Mouse (Mus musculus): ENCODE measurements around the gene Cer1. TPM values are rescaled to one million over a fixed set of nuclear protein-coding genes. Genes with fewer than 3 reads are reported as not detected.

Gene Cer1
- polyA plus RNA-seq, 1 experiment from 2014 or later = not detected

DNA sequence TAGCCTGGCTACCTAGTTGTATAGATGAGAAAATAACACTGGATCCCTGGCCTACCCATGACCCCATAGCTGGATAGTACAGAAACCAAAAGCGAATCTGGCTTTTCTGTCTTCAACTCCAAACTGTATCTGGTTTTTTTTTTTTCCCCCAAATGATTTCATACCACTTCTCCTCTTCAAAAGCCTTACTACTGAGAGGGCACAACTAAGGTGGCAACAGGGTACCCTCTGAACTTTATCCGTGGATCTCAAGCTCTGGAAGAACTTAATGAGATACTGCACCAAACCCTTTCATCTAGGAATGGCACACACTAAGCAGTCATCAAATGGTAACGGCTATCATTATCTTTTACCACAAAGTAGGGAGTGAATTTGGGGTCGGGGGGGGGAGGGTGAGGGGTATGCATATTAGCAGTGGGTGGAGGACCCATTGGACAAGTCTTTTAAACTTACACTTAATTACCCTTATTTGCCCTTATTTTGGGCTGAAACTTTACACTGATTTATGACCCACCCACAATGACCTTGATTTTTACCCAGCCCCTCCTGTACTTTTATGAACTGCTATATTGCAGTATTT is 26.4 kb downstream of the Cer1 start:
- no peak for ATAC-seq (replicated peaks; ENCODE audit: insufficient number of reproducible peaks, low FRiP score, low TSS enrichment)
- H3K36me3 ChIP-seq (ENCODE audit: control insufficient read depth, insufficient read depth, low read length) = no peaks in the 10 kb centered on the region; the same call in 1 of the 2 replicates
- no peak overlapping the region for H3K27ac ChIP-seq (ENCODE audit: low read depth, low read length)

GRCm38 (mm10) chr4:82856986-82857385 is 28.0 kb downstream of the Cer1 start:
- Histone ChIP-seq H3K4me3 (ENCODE audit: low read depth, low read length) (no peak overlapping the region), H3K27ac (ENCODE audit: low read depth, low read length) (no peak overlapping the region), H3K9me3 (replicated peaks; ENCODE audit: control insufficient read depth, low read length) (no peaks in the 10 kb centered on the region), H3K4me1 (ENCODE audit: control insufficient read depth, insufficient read depth, low read length) (0 out of 2 replicates have a peak, but pooled peaks cover 4% of the 10 kb centered on the region), H3K36me3 (ENCODE audit: control insufficient read depth, insufficient read depth, low read length) (no peaks in the 10 kb centered on the region; the same call in 1 of the 2 replicates), H3K27me3 (ENCODE audit: control insufficient read depth, insufficient read depth, low read length) (no peaks in the 10 kb centered on the region), H3K4me2 (no peak overlapping the region), H3K9ac (ENCODE audit: low read depth, low read length) (no peak overlapping the region)
- no peak for ATAC-seq (replicated peaks; ENCODE audit: insufficient number of reproducible peaks, low FRiP score, low TSS enrichment)
- 83% methylated on average over 3 of the region's 3 CpGs for WGBS (ENCODE audit: insufficient replicate concordance)

More for the DNA sequence above, 26.4 kb downstream of the Cer1 start:
- Histone ChIP-seq H3K27me3 (ENCODE audit: control insufficient read depth, insufficient read depth, low read length) (no peaks in the 10 kb centered on the region), H3K4me2 (peak overlapping the region; percentile 89), H3K4me3 (ENCODE audit: low read depth, low read length) (peak overlapping the region; percentile 92), H3K9ac (ENCODE audit: low read depth, low read length) (peak overlapping the region; percentile 95), H3K9me3 (replicated peaks; ENCODE audit: control insufficient read depth, low read length) (no peaks in the 10 kb centered on the region), H3K4me1 (ENCODE audit: control insufficient read depth, insufficient read depth, low read length) (0 out of 2 replicates have a peak, but pooled peaks cover 4% of the 10 kb centered on the region)
- 28% methylated on average over 4 of the region's 4 CpGs for WGBS (ENCODE audit: insufficient replicate concordance)

DNA sequence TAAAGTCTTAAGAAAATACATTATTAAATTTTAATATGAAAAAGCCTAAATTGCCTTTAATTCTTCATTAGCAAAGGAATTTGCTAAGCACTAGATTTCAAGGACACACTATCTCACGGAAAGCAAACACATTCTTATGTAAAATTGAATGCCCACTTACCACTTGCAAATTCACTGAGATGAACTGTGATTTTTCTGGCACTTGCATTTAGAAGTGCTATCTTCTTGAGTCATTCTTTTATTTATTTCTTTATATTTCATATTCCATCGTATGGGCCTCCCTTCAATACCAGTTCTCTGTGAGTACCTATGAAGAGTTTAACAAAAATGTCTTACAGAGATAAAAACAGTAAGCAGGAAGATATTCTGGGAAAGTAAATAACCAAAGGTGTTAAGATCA is 31.1 kb downstream of the Cer1 start:
- WGBS (ENCODE audit: insufficient replicate concordance) = 84% methylated on average over 2 of the region's 2 CpGs
- H3K36me3 ChIP-seq (ENCODE audit: control insufficient read depth, insufficient read depth, low read length) = no peaks in the 10 kb centered on the region; the same call in 1 of the 2 replicates
- H3K27me3 ChIP-seq (ENCODE audit: control insufficient read depth, insufficient read depth, low read length) = no peaks in the 10 kb centered on the region
- no peak overlapping the region for H3K9ac ChIP-seq (ENCODE audit: low read depth, low read length)
- no peak for ATAC-seq (replicated peaks; ENCODE audit: insufficient number of reproducible peaks, low FRiP score, low TSS enrichment)
- no peaks in the 10 kb centered on the region for H3K9me3 ChIP-seq (replicated peaks; ENCODE audit: control insufficient read depth, low read length)
- H3K4me2 ChIP-seq = no peak overlapping the region
- peaks cover 16% of the 10 kb centered on the region for H3K4me1 ChIP-seq (ENCODE audit: control insufficient read depth, insufficient read depth, low read length)
- H3K27ac ChIP-seq (ENCODE audit: low read depth, low read length) = no peak overlapping the region
- H3K4me3 ChIP-seq (ENCODE audit: low read depth, low read length) = no peak overlapping the region

DNA sequence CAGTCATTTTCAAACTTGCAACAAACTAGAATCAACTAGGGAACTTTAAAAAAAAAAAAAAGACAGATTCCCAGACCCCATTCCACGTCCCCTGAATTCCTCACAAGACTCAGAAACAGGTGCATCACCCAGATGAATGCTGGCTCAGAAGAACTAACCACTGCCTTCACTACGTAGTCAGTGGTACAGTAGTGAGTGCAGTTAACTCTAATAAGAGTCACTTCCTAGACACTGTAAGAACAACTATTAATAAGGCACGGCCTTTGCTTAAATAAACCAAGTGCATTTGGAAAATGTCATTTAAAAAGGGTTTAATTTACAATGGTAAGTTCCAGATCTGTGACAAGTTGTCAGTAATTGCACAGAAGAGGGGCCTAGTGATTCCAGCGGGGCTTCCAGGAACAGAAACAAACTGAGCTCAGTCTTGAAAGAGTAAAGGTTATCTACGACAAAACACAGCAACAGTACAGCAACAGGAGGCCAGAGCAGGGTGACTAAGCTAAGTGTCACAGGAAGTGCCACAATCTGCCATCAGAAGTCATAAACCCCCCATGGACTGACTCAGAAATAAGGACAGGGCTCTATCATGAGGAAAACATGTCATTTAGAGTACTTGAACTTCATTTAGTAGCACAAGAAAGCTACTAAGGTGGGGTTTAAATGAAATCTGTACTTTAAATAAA is 36.3 kb downstream of the Cer1 start:
- H3K27ac ChIP-seq (ENCODE audit: low read depth, low read length) = peak overlapping the region; percentile 50
- H3K4me1 ChIP-seq (ENCODE audit: control insufficient read depth, insufficient read depth, low read length) = peaks cover 19% of the 10 kb centered on the region
- H3K4me3 ChIP-seq (ENCODE audit: low read depth, low read length) = no peak overlapping the region
- H3K27me3 ChIP-seq (ENCODE audit: control insufficient read depth, insufficient read depth, low read length) = no peaks in the 10 kb centered on the region
- ATAC-seq (replicated peaks; ENCODE audit: insufficient number of reproducible peaks, low FRiP score, low TSS enrichment) = 0 out of 2 replicates have a peak, but pooled peaks have one; percentile 67
- no peaks in the 10 kb centered on the region for H3K36me3 ChIP-seq (ENCODE audit: control insufficient read depth, insufficient read depth, low read length)
- H3K4me2 ChIP-seq = peak overlapping the region; percentile 35
- no peak overlapping the region for H3K9ac ChIP-seq (ENCODE audit: low read depth, low read length)
- 26% methylated on average over 5 of the region's 5 CpGs for WGBS (ENCODE audit: insufficient replicate concordance)
- H3K9me3 ChIP-seq (replicated peaks; ENCODE audit: control insufficient read depth, low read length) = no peaks in the 10 kb centered on the region

GRCm38 (mm10) chr4:82837526-82838240 is 47.3 kb downstream of the Cer1 start:
- 78% methylated on average over 3 of the region's 3 CpGs for WGBS (ENCODE audit: insufficient replicate concordance)
- no peak for ATAC-seq (replicated peaks; ENCODE audit: insufficient number of reproducible peaks, low FRiP score, low TSS enrichment)
- H3K9ac ChIP-seq (ENCODE audit: low read depth, low read length) = no peak overlapping the region
- no peak overlapping the region for H3K4me2 ChIP-seq
- no peaks in the 10 kb centered on the region for H3K4me1 ChIP-seq (ENCODE audit: control insufficient read depth, insufficient read depth, low read length)
- no peaks in the 10 kb centered on the region for H3K9me3 ChIP-seq (replicated peaks; ENCODE audit: control insufficient read depth, low read length)
- no peak overlapping the region for H3K4me3 ChIP-seq (ENCODE audit: low read depth, low read length)
- no peaks in the 10 kb centered on the region for H3K36me3 ChIP-seq (ENCODE audit: control insufficient read depth, insufficient read depth, low read length)
- H3K27me3 ChIP-seq (ENCODE audit: control insufficient read depth, insufficient read depth, low read length) = no peaks in the 10 kb centered on the region
- H3K27ac ChIP-seq (ENCODE audit: low read depth, low read length) = no peak overlapping the region

Other genes with a start within 250 kb of the Cer1 start
- gene Nfib, start 179.4 kb downstream of the Cer1 start, polyA plus RNA-seq (2014; fragmentation: Nextera tagmentation; extraction: Ambion mirVana) = 54.6 and 59.0 TPM in 2 replicates
- 9.9 and 11.3 TPM in 2 replicates for gene Zdhhc21, start 25.2 kb downstream of the Cer1 start, polyA plus RNA-seq (2014; fragmentation: Nextera tagmentation; extraction: Ambion mirVana)
- gene Frem1, start 167.2 kb upstream of the Cer1 start, polyA plus RNA-seq (2014; fragmentation: Nextera tagmentation; extraction: Ambion mirVana) = 11.4 and 12.1 TPM in 2 replicates

Data from heart, embryonic 11.5 days (tissue).